Mouse (Mus musculus) brain, embryonic 14.5 days (tissue): ENCODE measurements around the gene Nelfcd.

Experiments
- CTCF ChIP-seq: fragments of 200-500 bp; IDR thresholded peaks from 2 replicates; pipeline ENCODE4 v1.5.1; 2012; ENCODE audit warnings: inconsistent platforms, mild to moderate bottlenecking, moderate library complexity, borderline replicate concordance; ENCODE audit not compliant: insufficient read depth, insufficient read length; ENCODE audit errors: extremely low read depth
- POLR2A ChIP-seq: fragments of 200-500 bp; IDR thresholded peaks from 2 replicates; pipeline ENCODE4 v1.6.1; 2012; ENCODE audit warnings: mild to moderate bottlenecking, inconsistent platforms, borderline replicate concordance; ENCODE audit not compliant: poor library complexity, insufficient read depth, insufficient read length, severe bottlenecking; ENCODE audit errors: extremely low read depth

GRCm38 (mm10) chr2:174472818-174473549, 57.4 kb downstream of the Nelfcd start, which contains the start of gene Prelid3b:
- TF ChIP-seq POLR2A (peak; percentile 77), CTCF (no peak)
